Mouse (Mus musculus) left cerebral cortex, postnatal 36 days (tissue): ENCODE data around the gene Ptpre. TPM values are rescaled to one million over a fixed set of nuclear protein-coding genes. Genes with fewer than 3 reads are reported as not detected.
A peak's percentile ranks its signal among the peaks of the same experiment; 100 is the strongest.
"Not testable (repeated sequence)": the region's sequence is repeated elsewhere in the genome, so short reads cannot be mapped to it uniquely, and the experiment has no call there.

Source experiments
- DNase-seq, 2 experiments: peaks; one replicate each; pipeline ENCODE4 v3.0.0; 2021 to 2022; ENCODE audit warnings: low spot score in 2 of 2, mixed read lengths in 1 of 2
- intact Hi-C: fragments of 180-260 bp; cut with DNase I; formaldehyde crosslinking; loops from one replicate; pipeline ENCODE4 v1.15.1; 2025
- total RNA-seq, 2 experiments: library from RNA; stranded (reverse); gene quantifications; 2 replicates each; pipeline ENCODE4 v1.2.3; 2021

The Ptpre gene
- total RNA-seq, 2 experiments from 2014 or later = 23.1 to 28.7 TPM

DNA sequence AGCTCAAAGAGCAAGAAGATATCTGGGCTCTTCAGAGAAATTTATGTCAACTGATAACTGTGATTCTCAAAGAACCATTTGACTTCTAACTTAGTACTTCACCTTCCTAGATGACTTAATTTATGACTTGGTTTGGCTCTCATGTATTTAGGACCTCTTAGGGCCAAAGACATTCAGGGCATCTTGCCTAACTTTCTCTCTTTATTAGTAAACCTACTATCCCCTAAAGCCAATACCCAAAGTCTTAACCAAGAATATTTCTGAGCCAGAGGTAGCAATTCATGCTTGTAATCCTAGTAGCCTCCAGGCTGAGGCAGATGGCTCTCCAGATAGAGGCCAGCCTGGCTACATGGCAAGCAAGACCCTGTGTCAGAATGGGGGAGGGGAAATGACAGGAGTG is 123.0 kb downstream of the Ptpre start:
- no peak for DNase-seq
- intact Hi-C loops = no loop called here

DNA sequence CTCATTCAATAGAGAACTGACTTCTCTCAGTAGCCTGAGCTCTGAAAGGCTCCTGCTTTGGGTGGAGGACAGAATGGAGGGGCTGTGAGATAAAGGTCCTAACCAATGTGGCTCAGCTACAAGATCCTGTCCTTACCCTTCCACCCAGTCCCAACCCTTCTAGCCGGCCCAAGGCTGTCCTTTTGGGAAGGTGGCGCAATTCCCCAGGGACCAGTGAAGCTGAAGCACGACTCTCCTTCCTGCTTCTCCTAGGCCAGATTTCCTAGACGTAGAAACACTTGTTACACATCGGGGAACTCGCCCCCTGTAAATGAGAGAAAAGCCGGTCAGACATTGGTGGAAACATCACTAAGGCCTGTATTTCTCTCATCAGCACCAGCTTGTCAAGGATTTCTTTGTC is 126.9 kb downstream of the Ptpre start:
- intact Hi-C loops = no loop called here
- no peak for DNase-seq

DNA sequence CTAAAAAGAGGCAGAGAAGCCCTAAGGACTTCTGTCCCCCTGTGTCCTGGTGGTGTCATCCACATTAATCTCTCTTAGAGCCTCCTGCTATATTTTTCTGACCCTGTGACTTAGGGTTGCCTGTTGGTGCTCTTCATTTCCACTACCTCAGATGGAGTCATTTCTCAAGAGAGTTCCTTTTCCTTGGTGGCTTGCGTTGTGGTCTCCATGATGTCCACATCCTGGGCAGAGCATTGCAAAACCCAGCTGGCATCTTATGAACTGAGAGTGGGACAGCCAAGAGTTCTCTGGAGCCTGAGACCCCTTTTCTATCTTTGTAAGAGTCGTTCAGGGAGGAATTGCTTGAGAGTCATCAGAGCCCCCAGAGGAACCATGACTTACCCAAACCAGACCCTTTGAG is 129.0 kb downstream of the Ptpre start:
- no peak for DNase-seq
- intact Hi-C loops = no loop called here

DNA sequence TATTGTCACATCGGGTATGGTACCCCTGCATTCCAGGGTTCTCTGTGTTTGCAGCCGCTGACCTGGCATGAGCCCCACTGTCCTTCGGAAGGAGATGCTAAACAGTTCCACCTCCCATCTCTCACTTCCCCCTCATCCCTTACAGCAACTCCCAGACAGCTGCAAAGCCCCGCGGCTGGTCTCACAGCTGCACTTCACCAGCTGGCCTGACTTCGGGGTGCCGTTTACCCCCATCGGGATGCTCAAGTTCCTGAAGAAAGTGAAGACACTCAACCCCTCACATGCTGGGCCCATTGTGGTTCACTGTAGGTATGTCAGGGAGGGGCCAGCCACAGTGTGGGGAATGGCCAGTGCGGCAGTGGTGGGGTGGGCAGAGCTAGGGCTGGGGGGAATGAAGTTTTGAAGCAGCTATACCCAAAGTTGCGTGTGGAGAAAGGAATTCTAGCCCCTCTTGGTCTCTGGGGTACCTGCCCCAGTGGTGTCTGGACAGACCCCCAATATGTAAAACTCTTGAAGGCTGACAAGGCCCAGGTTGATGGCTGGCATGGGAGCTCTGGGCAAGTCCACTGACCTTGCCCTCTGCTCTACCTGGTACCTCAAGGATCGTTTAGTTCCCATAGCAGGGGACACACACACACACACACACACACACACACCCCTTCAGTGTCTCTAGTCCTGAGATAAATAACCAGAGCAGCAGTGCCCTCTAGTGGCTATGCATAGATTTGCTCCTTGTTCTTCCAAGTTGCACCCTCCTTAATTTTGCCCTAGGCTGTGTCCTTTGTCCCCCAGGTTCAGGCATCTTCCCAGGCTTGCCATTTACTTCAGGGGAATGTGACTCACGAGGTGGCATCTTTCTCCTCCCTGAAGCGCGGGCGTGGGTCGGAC is 131.8 kb downstream of the Ptpre start:
- DNase-seq = peak in 1 of 2 experiments; percentile 57
- intact Hi-C loops = loop anchor here (1.0 kb wide), 1 partner anchor 132 kb away; the partner anchor contains the start of gene Ptpre

DNA sequence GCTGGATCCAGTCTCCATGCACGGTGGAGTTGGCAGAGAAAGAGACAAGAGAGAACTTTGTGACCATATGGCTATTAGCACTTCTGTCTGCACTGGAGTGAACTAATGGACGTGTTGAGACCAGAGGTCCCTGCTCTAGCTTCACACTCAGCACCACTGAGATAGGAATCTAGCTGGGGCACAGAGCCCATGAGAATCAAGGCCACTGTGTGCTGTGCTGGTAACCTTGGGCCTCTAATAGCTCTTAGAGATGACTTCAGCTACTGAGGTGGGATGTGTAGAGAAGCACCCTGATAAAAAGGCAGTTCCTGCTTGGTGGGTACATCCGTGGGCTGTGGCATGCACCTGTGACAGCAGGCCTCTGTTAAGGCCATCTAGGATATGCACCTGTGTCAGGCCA is 136.3 kb downstream of the Ptpre start:
- intact Hi-C loops = loop anchor here (5.0 kb wide), 1 partner anchor 186 kb away; no protein-coding TSS in a partner anchor
- DNase-seq = no peak

DNA sequence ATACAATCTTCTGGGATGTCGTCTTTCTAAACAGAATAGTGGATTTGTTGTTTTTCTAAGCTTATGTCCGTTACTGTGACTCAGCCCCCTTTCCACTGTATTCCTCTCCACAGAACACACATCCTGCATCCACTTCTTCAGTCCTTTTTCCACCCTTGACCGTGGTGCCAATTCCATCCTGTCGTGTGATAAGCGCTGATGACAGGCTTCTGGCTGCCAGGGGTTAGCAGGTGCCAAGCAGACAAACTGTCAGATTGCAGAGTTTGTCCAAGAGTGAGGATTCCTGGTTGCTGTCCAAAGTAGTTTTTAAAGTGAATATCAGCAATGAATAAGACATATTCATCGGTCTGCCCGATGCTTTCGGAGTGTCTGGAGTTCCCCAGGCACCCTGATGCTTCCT is 139.4 kb downstream of the Ptpre start:
- intact Hi-C loops = loop anchor here (5.0 kb wide), 1 partner anchor 61 kb away; no protein-coding TSS in a partner anchor
- no peak for DNase-seq

DNA sequence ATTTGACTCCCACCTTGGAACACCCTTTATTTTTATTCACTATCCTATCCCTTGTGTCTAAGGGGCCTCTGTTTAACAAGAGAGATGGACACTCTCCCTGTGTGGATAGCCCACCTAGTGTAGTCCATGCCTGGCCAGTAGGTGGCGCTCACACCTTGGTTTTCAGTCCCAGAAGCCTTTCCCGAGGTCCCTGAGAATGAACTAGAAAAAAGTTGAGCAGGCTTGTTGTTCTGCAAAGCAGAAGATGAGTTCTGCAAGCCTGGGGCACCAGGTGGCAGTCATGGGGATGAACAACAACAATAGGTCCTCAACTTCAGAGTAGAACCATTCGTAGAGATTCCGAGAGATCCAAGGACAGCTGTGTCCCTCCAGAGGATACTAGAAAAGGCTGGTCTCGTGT is 143.1 kb downstream of the Ptpre start:
- peak in 1 of 2 experiments; percentile 19 for DNase-seq
- intact Hi-C loops = no loop called here

DNA sequence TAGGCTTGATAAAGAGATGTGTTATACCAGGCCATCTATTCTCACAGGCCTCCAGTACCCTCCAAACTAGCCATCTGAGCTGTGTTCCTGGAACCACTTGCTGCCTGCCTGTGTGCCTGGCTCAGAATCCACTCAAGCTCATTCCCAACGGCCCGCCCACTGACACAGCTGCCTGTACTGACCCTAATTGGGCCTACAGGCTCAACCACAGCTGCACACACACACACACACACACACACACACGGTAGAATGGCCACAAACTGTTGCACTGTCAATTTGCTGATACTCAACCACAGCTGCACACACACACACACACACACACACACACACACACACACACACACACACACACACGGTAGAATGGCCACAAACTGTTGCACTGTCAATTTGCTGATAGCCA is 146.8 kb downstream of the Ptpre start:
- intact Hi-C loops, DNase-seq: not testable (repeated sequence)

DNA sequence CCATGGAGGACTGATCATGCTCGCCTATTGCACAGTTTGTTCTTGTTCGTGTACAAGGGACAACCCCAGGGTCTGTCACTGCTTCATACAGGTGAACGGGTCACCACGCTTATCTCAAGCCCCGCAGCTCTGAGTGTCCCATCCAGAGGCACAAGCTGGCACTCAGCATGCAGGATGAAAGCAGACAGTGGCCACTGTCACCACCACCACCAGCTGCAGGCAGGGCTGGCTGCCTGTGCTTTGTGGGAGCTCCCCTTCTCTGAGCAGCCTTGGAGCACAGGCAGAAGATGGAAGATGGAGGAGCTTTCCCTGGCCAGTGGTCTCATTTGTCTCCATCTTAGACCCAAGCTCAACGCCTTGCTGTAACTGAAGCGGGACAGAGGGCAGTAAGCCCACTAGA is 147.7 kb downstream of the Ptpre start:
- intact Hi-C loops = no loop called here

DNA sequence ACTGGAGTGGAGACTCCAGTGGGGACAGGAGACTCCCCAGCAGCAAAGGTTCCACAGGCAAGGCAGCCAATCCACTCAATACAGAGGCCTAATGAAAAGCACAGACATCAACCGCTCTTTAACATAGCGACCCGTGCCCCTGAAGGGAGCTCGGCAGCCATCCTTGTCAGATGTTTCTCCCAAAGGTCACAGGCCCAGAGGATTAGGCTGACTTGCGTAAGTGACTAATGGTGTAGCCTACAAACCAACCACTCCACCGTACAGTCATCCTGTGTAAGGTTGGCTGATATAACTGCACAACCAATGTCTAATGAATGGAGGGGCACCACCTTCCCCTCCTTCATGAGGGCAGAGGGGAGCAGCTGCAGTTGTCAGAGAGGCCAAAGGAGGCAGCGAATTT is 152.1 kb downstream of the Ptpre start:
- DNase-seq = no peak
- intact Hi-C loops = no loop called here

More for the DNA sequence above, 147.7 kb downstream of the Ptpre start:
- DNase-seq = no peak

DNA sequence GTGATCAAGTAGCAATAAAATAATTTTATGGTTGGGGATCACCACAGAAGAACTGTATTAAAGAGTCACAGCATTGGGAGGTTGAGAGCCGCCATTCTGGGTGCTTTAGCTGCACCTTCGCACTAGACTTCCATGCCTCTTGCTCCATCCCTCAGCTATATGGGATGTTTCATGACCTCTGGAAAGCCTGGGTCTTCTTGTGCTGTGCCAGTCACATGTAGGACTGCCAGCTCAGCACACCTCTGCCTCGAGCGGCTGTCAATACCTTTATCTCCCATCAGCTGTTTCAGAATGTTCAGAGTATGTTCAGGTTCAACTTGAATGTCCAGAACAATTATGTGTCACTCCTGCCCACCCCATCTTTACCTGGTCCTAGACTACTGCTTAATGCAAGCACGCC is 154.7 kb downstream of the Ptpre start:
- intact Hi-C loops = no loop called here
- DNase-seq = no peak

DNA sequence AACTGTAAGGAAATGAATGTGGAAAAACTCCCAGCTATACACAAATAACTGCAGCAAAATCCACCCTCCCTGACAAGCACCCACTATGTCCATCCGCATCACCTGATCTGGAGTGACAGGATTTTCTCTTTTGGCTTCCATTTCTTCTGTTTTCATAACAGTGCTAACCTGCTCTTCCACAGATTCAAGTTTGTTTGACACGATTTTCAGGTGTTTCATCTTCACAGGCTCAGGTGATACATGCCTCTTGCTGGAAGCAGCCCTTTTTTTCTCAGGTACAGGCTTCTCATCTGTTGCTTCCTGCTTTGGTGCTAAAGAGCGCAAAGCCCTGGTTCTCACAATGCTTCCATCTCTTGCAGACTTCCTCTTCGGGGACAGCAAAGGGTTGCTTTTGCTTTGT is 156.8 kb downstream of the Ptpre start:
- no peak for DNase-seq
- intact Hi-C loops = no loop called here

DNA sequence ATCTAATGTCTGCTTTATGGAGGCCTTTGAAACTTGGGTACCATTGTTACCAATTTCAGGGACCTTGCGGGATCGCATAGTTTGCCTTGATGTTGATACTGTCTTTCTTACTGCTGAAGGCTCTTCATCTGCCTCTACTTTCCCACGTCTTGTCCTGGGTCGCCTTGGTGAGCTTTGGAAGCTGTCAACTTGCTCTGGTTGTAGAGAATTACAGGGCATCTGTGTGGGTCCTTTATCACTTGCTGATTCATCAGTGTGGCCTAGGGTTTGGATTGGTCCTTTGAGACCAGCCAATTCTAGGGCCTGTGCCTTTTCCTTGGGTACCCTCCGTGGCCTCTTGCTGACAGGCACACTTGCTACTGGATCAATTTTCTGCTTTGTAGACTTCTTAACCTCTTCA is 157.5 kb downstream of the Ptpre start:
- intact Hi-C loops = no loop called here
- no peak for DNase-seq

DNA sequence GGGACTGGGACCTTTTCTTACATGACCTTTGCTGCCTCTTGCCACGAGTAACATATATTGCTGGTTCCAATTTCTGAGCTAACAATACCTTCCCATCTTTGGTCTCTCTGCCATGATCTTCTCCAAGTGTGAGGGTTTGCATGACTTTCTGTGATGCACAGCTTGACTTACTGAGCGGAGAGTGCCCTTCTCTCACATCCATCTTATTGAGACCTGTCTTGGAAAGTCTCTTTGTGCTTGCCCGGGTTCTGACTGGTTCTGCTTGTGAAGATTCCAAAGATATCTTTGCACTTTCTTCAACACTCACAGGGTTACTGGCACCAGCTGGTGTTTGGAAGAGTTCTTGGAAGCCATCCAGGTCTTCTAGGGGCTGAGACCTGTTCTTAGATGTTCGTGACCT is 158.8 kb downstream of the Ptpre start:
- intact Hi-C loops = no loop called here
- DNase-seq = no peak

DNA sequence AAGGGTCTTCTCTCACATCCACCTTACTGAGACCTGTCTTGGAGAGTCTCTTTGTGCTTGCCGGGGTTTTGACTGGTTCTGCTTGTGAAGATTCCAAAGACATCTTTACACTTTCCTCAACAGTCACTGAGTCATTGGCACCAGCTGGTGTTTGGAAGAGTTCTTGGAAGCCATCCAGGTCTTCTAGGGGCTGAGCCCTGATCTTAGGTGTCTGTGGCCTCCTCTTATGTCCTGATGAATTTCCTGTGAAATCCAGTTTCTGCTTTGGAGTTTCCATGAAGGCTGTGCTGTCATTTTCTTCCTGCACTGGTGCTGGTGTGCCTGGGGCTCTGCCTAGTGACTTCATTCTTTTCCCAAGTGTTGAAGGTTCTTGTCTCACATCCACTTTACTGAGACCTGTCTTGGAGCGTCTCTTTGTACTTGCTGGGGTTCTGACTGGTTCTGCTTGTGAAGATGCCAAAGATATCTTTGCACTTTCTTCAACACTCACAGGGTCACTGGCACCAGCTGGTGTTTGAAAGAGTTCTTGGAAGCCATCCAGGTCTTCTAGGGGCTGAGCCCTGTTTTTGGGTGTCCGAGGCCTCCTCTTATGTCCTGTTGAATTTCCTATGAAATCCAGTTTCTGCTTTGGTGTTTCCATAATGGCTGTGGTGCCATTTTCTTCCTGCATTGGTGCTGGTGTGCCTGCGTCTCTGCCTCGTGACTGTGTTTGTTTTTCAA is 159.9 kb downstream of the Ptpre start:
- DNase-seq, intact Hi-C loops: not testable (repeated sequence)

DNA sequence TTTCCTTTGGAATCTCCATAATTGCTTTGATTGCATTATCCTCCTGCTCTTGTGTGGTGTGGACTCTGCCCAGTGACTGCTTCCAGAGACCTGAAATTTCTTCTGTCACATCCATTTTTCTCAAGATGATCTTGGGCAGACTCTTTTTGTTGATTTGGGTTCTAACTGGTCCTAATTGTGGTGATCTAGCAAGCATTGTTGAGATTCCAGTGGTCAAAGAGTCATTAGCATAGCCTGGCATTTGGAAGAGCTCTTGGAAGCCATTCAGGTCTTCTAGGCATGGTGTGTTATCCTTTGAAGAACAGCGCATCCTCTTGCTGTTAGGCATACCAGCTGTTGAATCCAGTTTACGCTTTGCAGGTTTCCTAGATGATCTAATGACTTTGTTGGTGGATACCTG is 161.1 kb downstream of the Ptpre start:
- no peak for DNase-seq
- intact Hi-C loops = no loop called here

DNA sequence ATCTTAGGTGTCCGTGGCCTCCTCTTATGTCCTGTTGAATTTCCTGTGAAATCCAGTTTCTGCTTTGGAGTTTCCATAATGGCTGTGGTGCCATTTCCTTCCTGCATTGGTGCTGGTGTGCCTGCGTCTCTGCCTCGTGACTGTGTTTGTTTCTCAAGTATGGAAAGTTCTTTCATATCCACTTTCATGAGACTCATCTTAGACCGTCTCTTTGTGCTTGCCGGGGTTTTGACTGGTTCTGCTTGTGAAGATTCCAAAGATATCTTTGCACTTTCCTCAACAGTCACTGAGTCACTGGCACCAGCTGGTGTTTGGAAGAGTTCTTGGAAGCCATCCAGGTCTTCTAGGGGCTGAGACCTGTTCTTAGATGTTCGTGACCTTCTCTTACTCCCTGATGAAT is 162.1 kb downstream of the Ptpre start:
- intact Hi-C loops = not testable (repeated sequence)

DNA sequence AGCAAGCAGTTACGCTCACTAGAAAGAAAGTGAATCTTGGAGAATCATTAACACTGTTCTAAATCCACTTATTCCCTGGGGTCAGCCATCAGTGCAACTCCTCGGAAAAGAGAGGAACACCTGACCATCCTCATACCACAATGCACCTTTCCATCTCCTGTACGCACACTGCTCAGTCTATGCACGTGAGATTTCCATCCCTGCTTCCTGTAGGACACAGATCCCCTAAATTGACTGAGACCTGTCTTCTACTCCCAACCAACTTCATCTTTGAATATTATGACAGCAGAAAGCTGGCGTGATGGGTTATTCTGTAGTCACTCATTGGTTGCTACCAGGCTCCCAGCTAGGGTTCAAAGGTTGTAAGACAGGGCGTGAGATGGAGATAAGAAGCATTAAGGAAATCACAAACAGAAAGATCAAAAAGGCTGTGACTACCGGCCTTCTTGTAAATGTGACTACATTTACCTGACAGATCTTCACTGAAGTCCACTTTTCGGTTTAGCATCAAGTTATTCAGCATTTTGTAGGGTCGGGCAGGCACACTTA is 166.4 kb downstream of the Ptpre start:
- no peak for DNase-seq
- intact Hi-C loops = no loop called here

More for the DNA sequence above, 162.1 kb downstream of the Ptpre start:
- DNase-seq = not testable (repeated sequence)

DNA sequence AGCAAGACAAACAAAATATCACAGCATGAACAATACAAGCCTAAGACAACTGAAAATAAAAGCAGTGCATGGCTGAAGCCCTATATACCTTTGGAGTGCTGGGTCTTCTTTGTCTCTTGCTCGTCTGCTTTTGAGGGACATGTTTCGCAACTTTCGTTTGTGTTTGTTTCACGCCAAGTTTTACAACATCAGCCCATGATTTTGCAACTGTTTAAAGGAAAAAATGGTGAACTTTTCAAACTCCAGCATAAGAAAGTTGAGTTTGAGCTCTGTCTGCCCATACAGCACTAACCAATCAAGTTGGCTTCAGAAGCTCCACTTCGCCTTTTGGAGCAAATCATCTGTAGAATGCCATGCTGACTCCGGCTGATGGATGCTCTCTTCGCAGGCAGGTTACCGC is 167.0 kb downstream of the Ptpre start:
- DNase-seq = no peak
- intact Hi-C loops = no loop called here

DNA sequence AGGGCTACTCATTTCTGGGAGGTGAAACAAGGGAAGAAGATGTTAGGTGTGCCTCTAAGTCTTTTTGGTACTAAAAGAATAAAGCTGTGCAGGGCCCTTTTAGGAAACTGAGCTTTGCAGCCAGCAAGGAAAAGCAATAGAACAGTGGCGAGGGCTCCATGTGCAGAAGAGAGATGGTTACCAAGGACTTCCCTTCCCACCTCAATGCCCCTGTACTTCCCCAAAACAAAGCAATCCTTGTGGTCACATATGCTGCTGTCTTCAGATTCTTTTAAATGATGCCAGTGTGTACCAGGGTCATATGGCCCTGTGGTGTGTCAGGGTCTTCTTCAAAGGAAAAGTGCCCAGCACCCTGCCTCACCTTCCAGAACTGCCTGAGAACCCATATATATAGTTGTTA is 167.8 kb downstream of the Ptpre start:
- intact Hi-C loops = no loop called here
- no peak for DNase-seq

DNA sequence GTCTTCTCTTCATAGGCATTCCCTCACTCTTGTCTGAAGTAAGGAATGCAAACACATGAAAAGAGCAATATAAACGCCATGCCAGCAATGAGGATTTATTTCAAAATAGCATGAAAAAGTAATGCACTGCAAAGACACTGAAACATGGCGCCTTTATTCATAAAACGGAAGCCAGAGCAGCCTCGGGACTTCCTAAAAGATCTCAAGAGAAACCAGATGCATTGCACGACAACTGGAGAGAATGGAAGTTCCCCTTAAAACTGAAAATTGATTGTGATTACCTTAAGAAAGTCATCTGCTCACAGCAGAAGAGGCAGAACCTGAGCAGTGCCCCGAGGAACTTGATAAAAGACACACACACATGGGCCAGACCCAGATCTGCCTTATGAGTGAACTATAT is 168.5 kb downstream of the Ptpre start:
- intact Hi-C loops = no loop called here
- DNase-seq = no peak
